In the genomic region with DNA sequence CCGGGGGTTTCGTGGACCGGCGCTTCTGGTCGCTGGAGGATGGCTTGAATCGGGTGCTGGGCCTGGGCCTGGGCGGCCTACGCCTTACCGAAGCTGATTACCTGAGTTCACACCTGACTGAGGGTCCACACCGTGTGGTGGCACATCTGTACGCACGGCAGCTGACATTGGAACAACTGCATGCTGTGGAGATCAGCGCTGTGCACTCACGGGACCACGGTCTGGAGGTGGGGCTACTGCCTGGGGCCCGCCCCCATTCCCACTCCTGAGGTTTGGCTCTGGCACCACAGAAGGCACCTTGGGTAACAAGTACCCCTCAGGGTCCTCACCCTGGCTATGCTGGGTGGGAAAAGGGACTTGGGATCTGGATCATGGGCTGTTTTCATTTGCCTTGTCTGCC, we compare ENCODE assay signal across 8 mouse cellular contexts. TPM values are rescaled to one million over a fixed set of nuclear protein-coding genes. Genes with fewer than 3 reads are reported as not detected.
DNase-seq lines count a peak whose midpoint lies in the region; ATAC-seq lines count a peak whose summit lies in the region.

No protein-coding gene starts in this region.

- H3K36me3 ChIP-seq in heart, embryonic 14.5 days (ENCODE audit: control insufficient read depth, insufficient read depth, low read length), result peaks cover 84% of the 10 kb centered on the region
- H3K36me3 ChIP-seq in stomach, embryonic 15.5 days, result peaks cover 57% of the 10 kb centered on the region

- H3K4me2 ChIP-seq in heart, embryonic 14.5 days (ENCODE audit: low read length), result peak overlapping the region; percentile 89
- H3K4me2 ChIP-seq in stomach, embryonic 15.5 days, result peak overlapping the region; percentile 73

- H3K27ac ChIP-seq in heart, embryonic 14.5 days (replicated peaks in 1 of 2; ENCODE audit: control insufficient read depth in 1 of 2, insufficient read depth in 1 of 2, low read depth in 2 of 2, low read length in 2 of 2), result peak overlapping the region; percentile 73 to 82
- peak overlapping the region; percentile 64 for H3K27ac ChIP-seq in stomach, embryonic 15.5 days

- peaks cover 4 to 24% of the 10 kb centered on the region in 2 experiments; a peak in 3 of 4 replicates for H3K4me1 ChIP-seq in heart, embryonic 14.5 days (ENCODE audit: control insufficient read depth in 2 of 2, insufficient read depth in 2 of 2, low read length in 2 of 2)
- H3K4me1 ChIP-seq in stomach, embryonic 15.5 days, result peaks cover 11% of the 10 kb centered on the region

- ATAC-seq in heart, embryonic 14.5 days (ENCODE audit: insufficient number of reproducible peaks, insufficient read depth, low FRiP score, low read depth), result peak; percentile 58; the same call in 1 of the 2 replicates
- ATAC-seq in stomach, embryonic 15.5 days (ENCODE audit: insufficient read depth, low FRiP score, low read depth), result peak; percentile 62

- H3K4me3 ChIP-seq in heart, embryonic 14.5 days (ENCODE audit: control insufficient read depth in 1 of 2, insufficient read depth in 1 of 2, low read depth in 1 of 2, low read length in 2 of 2), result peak overlapping the region; percentile 78 to 88
- peak overlapping the region; percentile 61 for H3K4me3 ChIP-seq in stomach, embryonic 15.5 days (replicated peaks)

- no peaks in the 10 kb centered on the region for H3K9me3 ChIP-seq in heart, embryonic 14.5 days (ENCODE audit: control insufficient read depth, low read length)
- no peaks in the 10 kb centered on the region for H3K9me3 ChIP-seq in stomach, embryonic 15.5 days

- peak overlapping the region; percentile 92 for H3K9ac ChIP-seq in heart, embryonic 14.5 days (ENCODE audit: low read length)
- H3K9ac ChIP-seq in stomach, embryonic 15.5 days, result peak overlapping the region; percentile 72

- peak; percentile 63 for DNase-seq in cerebellum, adult 11-12 months
- DNase-seq in cerebellum, adult 11 months, result no peak
- DNase-seq in 416B (ENCODE audit: low read depth), result peak; percentile 32
- DNase-seq in cerebellum, adult 9-11 months, result peak; percentile 67
- peak; percentile 68 for DNase-seq in kidney, postnatal 14 days
- peak; percentile 39 for DNase-seq in lung, postnatal 36 days

- whole genome bisulfite sequencing in heart, embryonic 14.5 days, result 2% methylated on average over 16 of the region's 16 CpGs
- WGBS in stomach, embryonic 15.5 days, result 2% methylated on average over 16 of the region's 16 CpGs

- no peaks in the 10 kb centered on the region for H3K27me3 ChIP-seq in heart, embryonic 14.5 days (ENCODE audit: control insufficient read depth, insufficient read depth, low read length)
- H3K27me3 ChIP-seq in stomach, embryonic 15.5 days (replicated peaks), result no peaks in the 10 kb centered on the region

RNA-seq across cellular contexts. Expression of a gene that starts 0.9 kb away (rescaled TPM):
- polyA plus RNA-seq in heart, embryonic 14.5 days (2014; fragmentation: Nextera tagmentation; extraction: Ambion mirVana), result 126 and 128 TPM in 2 replicates
- 140 and 143 TPM in 2 replicates for polyA plus RNA-seq in stomach, embryonic 15.5 days (2015; fragmentation: Nextera tagmentation; extraction: Ambion mirVana)

RNA-seq across cellular contexts. Expression of a gene that starts 24.6 kb away (rescaled TPM):
- 26.6 and 32.3 TPM in 2 replicates for polyA plus RNA-seq in heart, embryonic 14.5 days (2014; fragmentation: Nextera tagmentation; extraction: Ambion mirVana)
- 48.7 and 53.0 TPM in 2 replicates for polyA plus RNA-seq in stomach, embryonic 15.5 days (2015; fragmentation: Nextera tagmentation; extraction: Ambion mirVana)

RNA-seq across cellular contexts. Expression of a gene that starts 53.4 kb away (rescaled TPM):
- polyA plus RNA-seq in heart, embryonic 14.5 days (2014; fragmentation: Nextera tagmentation; extraction: Ambion mirVana), result 115 and 120 TPM in 2 replicates
- polyA plus RNA-seq in stomach, embryonic 15.5 days (2015; fragmentation: Nextera tagmentation; extraction: Ambion mirVana), result 75.7 and 78.5 TPM in 2 replicates

RNA-seq across cellular contexts. Expression of a gene that starts 58.2 kb away (rescaled TPM):
- not detected in 2 replicates for polyA plus RNA-seq in heart, embryonic 14.5 days (2014; fragmentation: Nextera tagmentation; extraction: Ambion mirVana)
- polyA plus RNA-seq in stomach, embryonic 15.5 days (2015; fragmentation: Nextera tagmentation; extraction: Ambion mirVana), result not detected in 2 replicates

RNA-seq across cellular contexts. Expression of a gene that starts 59.3 kb away (rescaled TPM):
- polyA plus RNA-seq in heart, embryonic 14.5 days (2014; fragmentation: Nextera tagmentation; extraction: Ambion mirVana), result 24.2 and 25.3 TPM in 2 replicates
- 34.9 and 37.7 TPM in 2 replicates for polyA plus RNA-seq in stomach, embryonic 15.5 days (2015; fragmentation: Nextera tagmentation; extraction: Ambion mirVana)
